Mouse (Mus musculus): ENCODE measurements around the gene Neil3. TPM values are rescaled to one million over a fixed set of nuclear protein-coding genes. Genes with fewer than 3 reads are reported as not detected.

The Neil3 gene
- total and polyA plus RNA-seq, 2 experiments from 2014 or later, result 2.4 to 4.5 TPM

DNA sequence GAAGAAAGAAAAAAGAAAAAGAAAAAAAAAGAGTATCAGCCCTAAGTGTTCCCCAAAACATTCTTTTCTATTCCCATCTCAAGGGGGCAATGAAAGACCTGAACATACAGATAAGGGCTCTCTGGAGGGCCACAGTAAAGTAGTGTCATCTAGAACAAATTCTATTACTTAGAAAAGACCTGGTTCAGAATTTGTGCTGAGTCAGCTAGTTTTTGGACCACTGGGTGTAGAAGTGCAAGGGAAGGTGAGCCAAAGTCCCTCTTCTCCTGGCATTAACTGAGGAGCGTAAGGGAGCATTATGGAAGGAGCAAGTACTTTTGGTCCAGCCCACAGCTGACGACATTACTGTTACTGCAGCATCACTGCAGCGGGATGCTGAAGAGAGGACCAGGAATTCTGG is 19.7 kb downstream of the Neil3 start:
- 98% methylated on average over 3 of the region's 3 CpGs for WGBS

DNA sequence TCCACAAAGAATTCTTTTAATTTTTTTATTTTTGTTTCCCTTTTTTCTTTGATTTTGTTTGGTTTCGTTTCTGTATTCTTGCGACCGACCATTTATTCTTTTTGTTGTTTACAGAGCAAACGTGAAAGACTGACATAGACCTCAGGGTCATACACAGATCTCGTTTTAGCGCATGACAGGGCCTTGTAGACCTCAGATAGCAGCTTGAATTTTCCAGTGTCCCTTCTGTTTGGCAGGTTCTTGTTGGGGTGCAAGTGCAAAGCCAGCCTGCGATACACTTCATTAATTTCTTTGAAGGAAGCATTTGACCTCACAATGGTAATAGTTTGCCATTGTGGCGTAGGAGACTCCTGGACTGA is 24.6 kb downstream of the Neil3 start:
- DNase-seq, result no peak
- Histone ChIP-seq H3K27ac (ENCODE audit: low read depth, low read length) (no peak overlapping the region), H3K4me3 (ENCODE audit: low read depth, low read length) (no peak overlapping the region), H3K9me3 (ENCODE audit: low read length) (no peaks in the 10 kb centered on the region), H3K4me1 (ENCODE audit: insufficient read depth) (no peaks in the 10 kb centered on the region), H3K27me3 (ENCODE audit: insufficient read depth, low read length) (no peaks in the 10 kb centered on the region), H3K4me2 (ENCODE audit: low read depth) (no peak overlapping the region), H3K36me3 (ENCODE audit: insufficient read depth) (no peaks in the 10 kb centered on the region), H3K9ac (no peak overlapping the region)
- TF ChIP-seq CTCF (IDR thresholded peaks at IDR 0.05; ENCODE audit: low read depth), result no peak
- WGBS, result 84% methylated on average over 8 of the region's 8 CpGs
- no peak for ATAC-seq

More for the DNA sequence above, 19.7 kb downstream of the Neil3 start:
- H3K4me2 ChIP-seq (ENCODE audit: low read depth), result no peak overlapping the region
- DNase-seq (no peak), ATAC-seq (no peak)
- H3K9ac ChIP-seq, result no peak overlapping the region
- TF ChIP-seq CTCF (IDR thresholded peaks at IDR 0.05; ENCODE audit: low read depth), result no peak
- no peaks in the 10 kb centered on the region for H3K27me3 ChIP-seq (ENCODE audit: insufficient read depth, low read length)
- no peak overlapping the region for H3K4me3 ChIP-seq (ENCODE audit: low read depth, low read length)
- no peak overlapping the region for H3K27ac ChIP-seq (ENCODE audit: low read depth, low read length)
- H3K36me3 ChIP-seq (ENCODE audit: insufficient read depth), result no peaks in the 10 kb centered on the region
- H3K9me3 ChIP-seq (ENCODE audit: low read length), result no peaks in the 10 kb centered on the region
- H3K4me1 ChIP-seq (ENCODE audit: insufficient read depth), result no peaks in the 10 kb centered on the region

DNA sequence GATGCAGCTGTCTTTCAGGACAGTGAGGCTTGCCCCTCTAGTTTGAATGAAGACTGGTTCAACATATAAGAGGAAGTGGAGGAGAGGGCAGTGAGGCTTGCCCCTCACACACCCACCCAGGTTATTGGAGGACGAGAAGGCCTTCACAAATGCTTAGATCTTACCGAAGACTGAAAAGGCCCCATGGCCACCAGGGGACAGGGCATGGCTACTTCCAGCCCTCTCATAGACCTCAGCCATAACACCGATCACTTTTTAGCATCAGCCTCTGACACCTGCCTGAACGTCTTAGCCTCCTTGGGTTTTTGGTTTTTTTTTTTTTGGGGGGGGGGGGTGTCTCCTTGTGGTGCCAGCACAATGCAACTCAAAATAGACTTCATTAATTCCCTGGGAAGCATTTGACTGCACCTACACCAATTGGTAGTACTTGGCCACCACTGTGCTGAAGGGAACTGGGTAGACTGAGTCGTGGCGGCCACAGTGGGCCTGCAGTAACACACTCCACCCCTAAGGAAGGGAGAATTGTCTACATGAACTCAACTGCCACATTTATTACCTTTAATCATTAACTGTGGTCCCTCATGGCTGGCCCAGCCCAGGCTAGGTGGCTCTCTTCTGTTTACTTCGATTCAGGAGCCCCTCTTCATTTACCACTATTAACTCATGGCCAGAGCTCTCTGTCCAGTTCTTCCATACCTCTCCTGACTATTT is 25.1 kb downstream of the Neil3 start:
- WGBS, result 97% methylated on average over 7 of the region's 7 CpGs
- no peak for ATAC-seq
- H3K27me3 ChIP-seq (ENCODE audit: insufficient read depth, low read length), result no peaks in the 10 kb centered on the region
- H3K36me3 ChIP-seq (ENCODE audit: insufficient read depth), result no peaks in the 10 kb centered on the region
- no peak overlapping the region for H3K4me2 ChIP-seq (ENCODE audit: low read depth)
- TF ChIP-seq CTCF (IDR thresholded peaks at IDR 0.05; ENCODE audit: low read depth), result no peak
- no peak overlapping the region for H3K9ac ChIP-seq
- no peak overlapping the region for H3K4me3 ChIP-seq (ENCODE audit: low read depth, low read length)
- DNase-seq, result no peak
- no peak overlapping the region for H3K27ac ChIP-seq (ENCODE audit: low read depth, low read length)
- H3K9me3 ChIP-seq (ENCODE audit: low read length), result no peaks in the 10 kb centered on the region
- H3K4me1 ChIP-seq (ENCODE audit: insufficient read depth), result no peaks in the 10 kb centered on the region

DNA sequence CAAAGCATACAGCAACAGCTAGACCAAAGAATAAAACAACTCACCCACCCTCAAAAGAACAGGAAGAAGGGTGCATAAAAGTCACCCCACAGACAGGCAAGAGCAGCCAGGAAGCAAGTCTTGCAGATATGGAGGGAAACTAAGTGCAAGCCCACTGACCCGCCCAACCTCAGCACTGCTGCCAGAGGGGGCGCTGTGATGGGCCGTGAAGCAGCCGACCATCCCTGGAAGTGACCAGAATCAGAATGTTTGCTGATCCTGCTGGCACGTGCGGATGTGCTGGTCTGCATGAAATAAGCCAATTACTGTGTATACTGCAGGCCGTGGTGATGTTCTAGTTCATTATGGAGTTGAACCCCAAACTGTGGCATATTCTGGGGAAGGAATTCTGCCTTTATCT is 26.6 kb downstream of the Neil3 start:
- Histone ChIP-seq H3K9me3 (ENCODE audit: low read length) (no peaks in the 10 kb centered on the region), H3K36me3 (ENCODE audit: insufficient read depth) (no peaks in the 10 kb centered on the region), H3K27me3 (ENCODE audit: insufficient read depth, low read length) (no peaks in the 10 kb centered on the region), H3K4me3 (ENCODE audit: low read depth, low read length) (no peak overlapping the region), H3K4me1 (ENCODE audit: insufficient read depth) (no peaks in the 10 kb centered on the region), H3K9ac (no peak overlapping the region), H3K27ac (ENCODE audit: low read depth, low read length) (no peak overlapping the region), H3K4me2 (ENCODE audit: low read depth) (no peak overlapping the region)
- DNase-seq, result no peak
- peak; percentile 27; the same call in 1 of the 2 replicates for TF ChIP-seq CTCF (IDR thresholded peaks at IDR 0.05; ENCODE audit: low read depth)
- 65% methylated on average over 7 of the region's 7 CpGs for WGBS
- ATAC-seq, result no peak

DNA sequence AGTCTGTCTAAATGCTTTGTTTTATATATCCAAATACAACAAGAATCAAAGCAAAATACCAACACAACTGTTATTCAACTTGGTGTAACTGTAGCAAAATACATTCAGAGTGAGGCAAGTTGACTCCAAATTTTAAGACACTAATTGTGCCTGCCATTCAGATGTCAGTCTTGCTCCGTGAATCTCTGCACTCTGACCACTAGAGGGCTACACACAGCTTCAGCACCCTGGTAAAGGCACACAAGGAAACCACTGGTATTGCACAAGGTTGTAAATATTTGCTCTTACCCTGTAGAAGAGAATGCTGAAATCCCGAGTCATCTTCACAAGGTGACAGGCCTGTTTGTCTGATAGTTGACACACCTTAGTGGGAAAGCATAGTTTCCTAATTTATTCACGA is 31.8 kb downstream of the Neil3 start:
- peak; percentile 22 for DNase-seq
- peak; percentile 73 for TF ChIP-seq CTCF (IDR thresholded peaks at IDR 0.05; ENCODE audit: low read depth)

DNA sequence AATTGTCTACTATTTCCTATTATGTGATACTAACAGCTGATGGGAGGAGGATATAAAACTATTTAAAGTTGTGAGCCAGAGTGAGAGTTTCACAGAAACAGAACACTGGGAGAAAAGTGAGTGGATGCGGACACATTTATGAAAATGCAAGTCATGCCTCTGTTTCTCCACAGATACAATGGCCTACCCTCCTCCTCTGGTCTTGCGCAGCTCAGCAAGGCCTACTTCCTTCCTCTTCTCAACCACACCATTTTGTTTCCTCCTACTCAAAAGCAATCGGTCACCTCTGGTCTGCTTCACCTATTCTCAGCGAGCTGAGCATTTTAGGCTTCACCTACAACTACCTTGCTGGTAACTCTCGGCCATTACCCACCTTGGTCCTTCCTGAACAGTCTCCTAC is 34.0 kb downstream of the Neil3 start:
- WGBS, result 94% methylated on average over 5 of the region's 5 CpGs
- no peak for DNase-seq
- TF ChIP-seq CTCF (IDR thresholded peaks at IDR 0.05; ENCODE audit: low read depth), result no peak

More for the DNA sequence above, 31.8 kb downstream of the Neil3 start:
- no peak for ATAC-seq
- Histone ChIP-seq H3K4me2 (ENCODE audit: low read depth) (no peak overlapping the region), H3K27me3 (ENCODE audit: insufficient read depth, low read length) (no peaks in the 10 kb centered on the region), H3K27ac (ENCODE audit: low read depth, low read length) (no peak overlapping the region), H3K4me1 (ENCODE audit: insufficient read depth) (no peaks in the 10 kb centered on the region; the same call in 1 of the 2 replicates), H3K9me3 (ENCODE audit: low read length) (no peaks in the 10 kb centered on the region), H3K36me3 (ENCODE audit: insufficient read depth) (no peaks in the 10 kb centered on the region), H3K9ac (no peak overlapping the region), H3K4me3 (ENCODE audit: low read depth, low read length) (no peak overlapping the region)
- 49% methylated on average over 3 of the region's 3 CpGs for WGBS

DNA sequence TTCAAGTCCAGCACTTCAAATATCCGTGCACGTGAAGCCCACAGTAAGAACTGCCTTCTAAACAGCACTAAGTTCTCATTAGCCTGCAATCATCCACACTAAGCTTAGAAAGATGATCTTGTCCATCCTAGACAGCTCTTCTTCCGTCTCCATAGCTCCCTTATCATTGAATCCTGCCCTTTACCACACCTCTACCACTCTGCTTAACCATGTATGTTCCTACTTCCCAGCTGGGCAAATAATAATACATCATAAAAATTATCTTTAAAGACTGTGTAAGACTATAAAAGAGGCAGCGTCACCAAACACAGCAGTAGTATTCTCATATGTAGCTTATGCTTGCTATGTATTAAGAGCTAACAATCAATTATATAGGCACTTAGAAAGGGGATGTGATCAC is 35.2 kb downstream of the Neil3 start:
- H3K4me1 ChIP-seq (ENCODE audit: insufficient read depth), result no peaks in the 10 kb centered on the region; the same call in 1 of the 2 replicates
- H3K9me3 ChIP-seq (ENCODE audit: low read length), result no peaks in the 10 kb centered on the region
- H3K4me2 ChIP-seq (ENCODE audit: low read depth), result no peak overlapping the region
- H3K27ac ChIP-seq (ENCODE audit: low read depth, low read length), result no peak overlapping the region
- H3K9ac ChIP-seq, result no peak overlapping the region
- DNase-seq (no peak), ATAC-seq (no peak)
- TF ChIP-seq CTCF (IDR thresholded peaks at IDR 0.05; ENCODE audit: low read depth), result no peak
- H3K27me3 ChIP-seq (ENCODE audit: insufficient read depth, low read length), result no peaks in the 10 kb centered on the region
- H3K4me3 ChIP-seq (ENCODE audit: low read depth, low read length), result no peak overlapping the region
- H3K36me3 ChIP-seq (ENCODE audit: insufficient read depth), result no peaks in the 10 kb centered on the region
- 95% methylated on average over 4 of the region's 4 CpGs for WGBS

More for the DNA sequence above, 34.0 kb downstream of the Neil3 start:
- no peaks in the 10 kb centered on the region for H3K36me3 ChIP-seq (ENCODE audit: insufficient read depth)
- no peak for ATAC-seq
- no peak overlapping the region for H3K4me3 ChIP-seq (ENCODE audit: low read depth, low read length)
- no peaks in the 10 kb centered on the region; the same call in 1 of the 2 replicates for H3K4me1 ChIP-seq (ENCODE audit: insufficient read depth)
- no peak overlapping the region for H3K4me2 ChIP-seq (ENCODE audit: low read depth)
- H3K9me3 ChIP-seq (ENCODE audit: low read length), result no peaks in the 10 kb centered on the region
- H3K27me3 ChIP-seq (ENCODE audit: insufficient read depth, low read length), result no peaks in the 10 kb centered on the region
- no peak overlapping the region for H3K27ac ChIP-seq (ENCODE audit: low read depth, low read length)
- H3K9ac ChIP-seq, result no peak overlapping the region

Data from forebrain, postnatal 0 days (tissue).